Mouse (Mus musculus) hindbrain, embryonic 12.5 days (tissue): ENCODE data around the gene Hoxa5. TPM values are rescaled to one million over a fixed set of nuclear protein-coding genes. Genes with fewer than 3 reads are reported as not detected.

ENCODE experiments used
- ATAC-seq: fragments of 200-750 bp; cut with Nextera tagmentation; 2 replicates; pipeline ENCODE4 v1.8.0; 2017; ENCODE audit warnings: moderate TSS enrichment; ENCODE audit not compliant: low FRiP score
- H3K27ac ChIP-seq: fragments of 300-500 bp; sonication (generic); 2 replicates; pipeline ENCODE4 v1.5.1; 2016; ENCODE audit warnings: mild to moderate bottlenecking
- H3K27me3 ChIP-seq: fragments of 300-500 bp; sonication (generic); 2 replicates; pipeline ENCODE4 v1.6.1; 2016; ENCODE audit warnings: mild to moderate bottlenecking
- H3K36me3 ChIP-seq: fragments of 300-500 bp; sonication (generic); 2 replicates; pipeline ENCODE4 v1.6.1; 2016; ENCODE audit warnings: mild to moderate bottlenecking
- H3K4me1 ChIP-seq: fragments of 300-500 bp; sonication (generic); 2 replicates; pipeline ENCODE4 v1.6.1; 2016
- H3K4me2 ChIP-seq: fragments of 300-500 bp; sonication (generic); replicated peaks from 2 replicates; pipeline ENCODE4 v1.6.1; 2016; ENCODE audit warnings: mild to moderate bottlenecking
- H3K4me3 ChIP-seq: fragments of 300-500 bp; sonication (generic); 2 replicates; pipeline ENCODE4 v1.5.1; 2016; ENCODE audit warnings: mild to moderate bottlenecking
- H3K9ac ChIP-seq: fragments of 300-500 bp; sonication (generic); 2 replicates; pipeline ENCODE4 v1.6.1; 2016; ENCODE audit warnings: mild to moderate bottlenecking, moderate library complexity
- H3K9me3 ChIP-seq: fragments of 300-500 bp; sonication (generic); replicated peaks from 2 replicates; pipeline ENCODE4 v1.6.1; 2016; ENCODE audit warnings: mild to moderate bottlenecking
- WGBS: fragments of 180-500 bp; shearing (Covaris S2); methylation state at CpG from one replicate; pipeline ENCODE4 v1.1.7; 2016; 5-methylcytosine and 5-hydroxymethylcytosine counted together
- polyA plus RNA-seq: library from polyadenylated mRNA; unstranded; fragments of >200 nt; fragmentation: Nextera tagmentation; extraction: Ambion mirVana; gene quantifications from 2 replicates; pipeline ENCODE4 v1.2.1, GENCODE M21; 2016

Gene Hoxa5
- polyA plus RNA-seq, 1 experiment from 2014 or later: 53.4 TPM

- Histone ChIP-seq H3K4me1 (0 out of 2 replicates have a peak, but pooled peaks cover 4% of the 10 kb centered on the region), H3K4me3 (no peak overlapping the region), H3K27ac (no peak overlapping the region), H3K9ac (no peak overlapping the region), H3K27me3 (peaks cover 94% of the 10 kb centered on the region), H3K36me3 (no peaks in the 10 kb centered on the region), H3K9me3 (no peaks in the 10 kb centered on the region), H3K4me2 (no peak overlapping the region)
- no peak for ATAC-seq
- WGBS: 1% methylated on average over 44 of the region's 44 CpGs
Measured at GRCm38 (mm10) chr6:52229558-52230416, 25.4 kb upstream of the Hoxa5 start.

- no peak overlapping the region for H3K4me2 ChIP-seq
- H3K9me3 ChIP-seq: no peaks in the 10 kb centered on the region
- H3K36me3 ChIP-seq: no peaks in the 10 kb centered on the region
- H3K9ac ChIP-seq: no peak overlapping the region
- WGBS: 1% methylated on average over 38 of the region's 38 CpGs
- ATAC-seq: no peak
- no peak overlapping the region for H3K27ac ChIP-seq
- no peak overlapping the region for H3K4me3 ChIP-seq
- peaks cover 94% of the 10 kb centered on the region for H3K27me3 ChIP-seq
- H3K4me1 ChIP-seq: 0 out of 2 replicates have a peak, but pooled peaks cover 4% of the 10 kb centered on the region
Measured at GRCm38 (mm10) chr6:52228475-52229465, 24.4 kb upstream of the Hoxa5 start.

- Histone ChIP-seq H3K4me3 (no peak overlapping the region), H3K9me3 (no peaks in the 10 kb centered on the region), H3K9ac (no peak overlapping the region), H3K27me3 (peaks cover 94% of the 10 kb centered on the region), H3K4me1 (0 out of 2 replicates have a peak, but pooled peaks cover 4% of the 10 kb centered on the region), H3K4me2 (no peak overlapping the region), H3K36me3 (no peaks in the 10 kb centered on the region), H3K27ac (no peak overlapping the region)
- ATAC-seq: no peak
- 4% methylated on average over 11 of the region's 11 CpGs for WGBS
Measured at GRCm38 (mm10) chr6:52227470-52228222, 23.3 kb upstream of the Hoxa5 start.

- Histone ChIP-seq H3K27ac (no peak overlapping the region), H3K27me3 (peaks cover 94% of the 10 kb centered on the region), H3K4me3 (no peak overlapping the region), H3K9ac (no peak overlapping the region), H3K4me1 (peaks cover 6% of the 10 kb centered on the region; the same call in 1 of the 2 replicates), H3K4me2 (no peak overlapping the region), H3K9me3 (no peaks in the 10 kb centered on the region), H3K36me3 (no peaks in the 10 kb centered on the region)
- ATAC-seq: no peak
- WGBS: 2% methylated on average over 26 of the region's 26 CpGs
Measured at GRCm38 (mm10) chr6:52226569-52227257, 22.3 kb upstream of the Hoxa5 start.

GRCm38 (mm10) chr6:52225612-52226568 is 21.5 kb upstream of the Hoxa5 start:
- no peak overlapping the region for H3K9ac ChIP-seq

GRCm38 (mm10) chr6:52224895-52225611 is 20.7 kb upstream of the Hoxa5 start:
- ATAC-seq: no peak
- H3K4me1 ChIP-seq: peaks cover 12% of the 10 kb centered on the region; the same call in 1 of the 2 replicates
- 2% methylated on average over 36 of the region's 36 CpGs for WGBS
- H3K27me3 ChIP-seq: peaks cover 97% of the 10 kb centered on the region
- no peaks in the 10 kb centered on the region for H3K9me3 ChIP-seq
- H3K4me2 ChIP-seq: no peak overlapping the region
- no peak overlapping the region for H3K27ac ChIP-seq
- H3K4me3 ChIP-seq: no peak overlapping the region; the same call in 1 of the 2 replicates
- H3K36me3 ChIP-seq: no peaks in the 10 kb centered on the region
- no peak overlapping the region for H3K9ac ChIP-seq

More at GRCm38 (mm10) chr6:52225612-52226568, 21.5 kb upstream of the Hoxa5 start:
- no peaks in the 10 kb centered on the region for H3K9me3 ChIP-seq
- 1% methylated on average over 69 of the region's 69 CpGs for WGBS
- peaks cover 12% of the 10 kb centered on the region; the same call in 1 of the 2 replicates for H3K4me1 ChIP-seq
- H3K27ac ChIP-seq: no peak overlapping the region
- no peak overlapping the region for H3K4me2 ChIP-seq
- ATAC-seq: no peak
- no peaks in the 10 kb centered on the region for H3K36me3 ChIP-seq
- peak overlapping the region; percentile 8 for H3K4me3 ChIP-seq
- peaks cover 97% of the 10 kb centered on the region for H3K27me3 ChIP-seq

- ATAC-seq: no peak
- Histone ChIP-seq H3K36me3 (no peaks in the 10 kb centered on the region), H3K4me1 (peaks cover 12% of the 10 kb centered on the region; the same call in 1 of the 2 replicates), H3K27ac (no peak overlapping the region), H3K4me2 (no peak overlapping the region), H3K4me3 (no peak overlapping the region), H3K9me3 (no peaks in the 10 kb centered on the region), H3K9ac (no peak overlapping the region), H3K27me3 (peaks cover 98% of the 10 kb centered on the region)
- WGBS: 1% methylated on average over 24 of the region's 24 CpGs
Measured at GRCm38 (mm10) chr6:52223939-52224760, 19.8 kb upstream of the Hoxa5 start.

GRCm38 (mm10) chr6:52222729-52223128 is 18.3 kb upstream of the Hoxa5 start:
- ATAC-seq: no peak
- H3K4me2 ChIP-seq: no peak overlapping the region
- no peak overlapping the region for H3K27ac ChIP-seq
- no peaks in the 10 kb centered on the region for H3K36me3 ChIP-seq
- peaks cover 12% of the 10 kb centered on the region; the same call in 1 of the 2 replicates for H3K4me1 ChIP-seq
- peaks cover 100% of the 10 kb centered on the region for H3K27me3 ChIP-seq
- 14% methylated on average over 13 of the region's 13 CpGs for WGBS
- no peak overlapping the region for H3K4me3 ChIP-seq
- no peaks in the 10 kb centered on the region for H3K9me3 ChIP-seq
- no peak overlapping the region for H3K9ac ChIP-seq

GRCm38 (mm10) chr6:52221993-52222685 is 17.8 kb upstream of the Hoxa5 start:
- H3K9ac ChIP-seq: no peak overlapping the region
- no peaks in the 10 kb centered on the region for H3K9me3 ChIP-seq
- peaks cover 100% of the 10 kb centered on the region for H3K27me3 ChIP-seq
- 4% methylated on average over 21 of the region's 21 CpGs for WGBS
- H3K4me1 ChIP-seq: peaks cover 16% of the 10 kb centered on the region; the same call in 1 of the 2 replicates
- peak overlapping the region; percentile 38; the same call in 1 of the 2 replicates for H3K4me3 ChIP-seq
- peak; percentile 9; the same call in 1 of the 2 replicates for ATAC-seq
- no peak overlapping the region for H3K27ac ChIP-seq
- H3K36me3 ChIP-seq: no peaks in the 10 kb centered on the region
- H3K4me2 ChIP-seq: peak overlapping the region; percentile 66
